Mouse (Mus musculus): Measurements from ENCODE around the gene Nxnl2.

Nxnl2 gene

DNA sequence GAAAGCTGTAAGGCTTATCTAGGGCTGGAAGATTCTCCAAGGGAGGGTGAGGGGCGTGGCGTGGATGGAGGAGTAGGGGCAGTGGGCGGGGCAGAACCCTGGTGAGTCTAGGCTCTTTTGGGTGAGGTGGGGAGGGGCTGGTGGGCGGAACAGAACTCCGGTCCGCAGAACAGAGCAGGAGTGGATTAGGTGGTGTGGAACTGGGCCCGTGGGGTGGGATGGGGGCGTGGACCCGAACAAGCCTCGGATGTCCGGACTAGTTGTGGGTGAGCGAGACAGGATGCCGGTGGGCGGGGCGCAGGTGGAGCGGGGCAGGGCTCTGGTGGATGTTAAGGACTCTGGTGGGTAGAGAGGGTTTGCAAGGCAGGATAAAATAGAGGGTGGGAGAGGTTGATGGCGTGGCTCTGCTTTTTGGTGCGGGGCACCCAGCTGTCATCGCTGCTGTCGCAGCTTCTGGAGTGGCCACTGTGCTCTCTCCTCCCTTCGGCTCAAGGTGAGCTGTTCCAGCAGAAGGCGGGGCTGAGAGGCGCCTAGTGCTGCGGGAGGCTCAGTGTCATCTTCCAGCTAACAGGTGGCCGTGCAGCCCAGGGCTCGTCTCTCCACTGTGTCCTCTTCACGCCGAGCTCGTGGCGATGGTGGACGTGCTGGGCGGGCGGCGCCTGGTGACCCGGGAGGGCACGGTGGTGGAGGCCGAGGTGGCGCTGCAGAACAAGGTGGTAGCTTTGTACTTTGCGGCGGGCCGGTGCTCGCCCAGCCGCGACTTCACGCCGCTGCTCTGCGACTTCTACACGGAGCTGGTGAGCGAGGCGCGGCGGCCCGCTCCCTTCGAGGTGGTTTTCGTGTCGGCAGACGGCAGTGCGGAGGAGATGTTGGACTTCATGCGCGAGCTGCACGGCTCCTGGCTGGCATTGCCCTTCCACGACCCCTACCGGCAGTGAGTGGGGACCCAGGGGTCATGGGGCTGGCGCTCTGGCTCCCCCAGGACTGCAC lies at the start of gene Nxnl2:
Gene Nxnl2 (plus strand): TSS at position 332 of the 990 bp plus-strand sequence.
- in situ Hi-C loops (cut with MboI; ENCODE audit: unreplicated experiment in 2 of 2): loop anchor here (5.0 to 10.0 kb wide), 2 partner anchors 206 to 214 kb away; no protein-coding TSS in a partner anchor

DNA sequence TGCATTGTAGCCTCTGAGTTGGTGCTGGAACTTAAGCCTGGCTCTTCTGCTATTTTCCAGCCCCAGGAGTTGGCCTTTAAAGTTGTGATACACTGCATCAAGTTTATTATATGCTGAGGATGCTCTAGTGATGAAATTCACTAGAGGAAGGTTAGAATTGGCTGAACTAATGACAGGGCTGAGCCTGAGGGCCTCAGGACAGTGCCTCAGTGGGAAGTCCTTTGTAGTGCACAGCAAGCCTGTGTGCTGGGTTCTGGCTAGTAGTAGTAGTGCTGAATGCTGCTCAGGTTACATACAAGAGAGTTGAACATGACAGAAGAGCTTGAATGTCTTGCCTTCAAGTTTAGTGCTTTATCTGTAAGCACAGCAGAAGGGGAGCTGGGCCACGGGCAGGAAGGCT lies 48.9 kb upstream of the Nxnl2 start:
- in situ Hi-C loops (cut with MboI; ENCODE audit: unreplicated experiment in 2 of 2): no loop called here

DNA sequence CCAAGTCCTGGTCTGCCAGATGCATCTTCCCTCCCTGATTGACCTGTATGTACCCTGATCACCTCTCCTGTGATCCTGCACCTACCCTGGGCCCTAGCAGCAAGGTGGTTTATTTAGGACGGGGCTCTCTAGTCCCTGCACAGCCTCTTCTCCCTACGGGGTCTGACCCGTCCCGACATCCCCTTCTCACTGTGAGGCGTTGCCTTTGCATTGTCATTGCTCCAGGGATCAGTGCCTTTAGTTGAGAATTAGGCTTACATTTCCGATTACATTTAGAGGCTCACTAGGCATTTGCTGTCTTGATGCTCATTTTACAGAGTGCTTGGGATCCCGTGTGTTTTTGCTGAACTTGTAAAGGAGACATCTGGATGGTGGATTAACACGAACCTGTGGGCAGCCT lies 48.1 kb upstream of the Nxnl2 start:
- in situ Hi-C loops (cut with MboI; ENCODE audit: unreplicated experiment in 2 of 2): no loop called here

DNA sequence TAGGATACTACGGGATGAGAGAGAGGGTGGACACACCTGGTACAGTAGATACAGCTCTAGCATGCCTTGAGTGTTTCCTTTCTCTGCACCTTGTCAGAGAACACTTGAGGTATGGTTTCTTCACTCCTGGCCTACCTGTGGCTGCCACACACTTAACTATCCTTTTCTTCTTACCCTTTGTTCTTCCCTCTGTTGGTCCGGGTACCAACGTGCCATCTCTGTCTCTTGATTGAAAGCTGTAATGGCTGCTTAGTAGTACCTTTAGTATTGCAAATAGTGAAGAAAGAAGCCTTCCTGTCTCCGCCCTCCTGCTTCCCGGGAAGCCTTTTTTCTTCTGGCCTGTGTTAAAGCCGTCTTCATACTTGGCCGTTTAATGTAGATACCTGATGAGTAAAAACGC lies 45.5 kb upstream of the Nxnl2 start:
- in situ Hi-C loops (cut with MboI; ENCODE audit: unreplicated experiment in 2 of 2): no loop called here

DNA sequence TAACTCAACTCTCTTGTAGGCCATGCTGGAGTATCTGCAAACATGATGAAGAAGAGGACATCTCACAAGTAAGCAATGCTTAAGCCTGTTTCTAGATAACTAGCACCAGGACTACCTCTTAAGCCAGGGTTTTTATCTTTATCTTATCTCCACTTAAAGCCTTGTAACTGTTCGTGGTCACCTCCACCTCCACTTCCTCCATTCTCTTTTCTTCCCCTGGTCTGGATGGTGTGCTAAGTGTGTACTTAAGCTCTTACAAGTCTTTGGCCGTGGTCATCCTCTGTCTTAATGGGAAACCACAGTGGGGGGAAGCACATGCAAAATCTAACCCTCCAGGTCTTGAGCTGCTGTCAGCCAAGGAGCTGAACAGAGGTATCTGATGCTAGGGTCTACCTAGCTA lies 42.9 kb upstream of the Nxnl2 start:
- in situ Hi-C loops (cut with MboI; ENCODE audit: unreplicated experiment in 2 of 2): no loop called here

DNA sequence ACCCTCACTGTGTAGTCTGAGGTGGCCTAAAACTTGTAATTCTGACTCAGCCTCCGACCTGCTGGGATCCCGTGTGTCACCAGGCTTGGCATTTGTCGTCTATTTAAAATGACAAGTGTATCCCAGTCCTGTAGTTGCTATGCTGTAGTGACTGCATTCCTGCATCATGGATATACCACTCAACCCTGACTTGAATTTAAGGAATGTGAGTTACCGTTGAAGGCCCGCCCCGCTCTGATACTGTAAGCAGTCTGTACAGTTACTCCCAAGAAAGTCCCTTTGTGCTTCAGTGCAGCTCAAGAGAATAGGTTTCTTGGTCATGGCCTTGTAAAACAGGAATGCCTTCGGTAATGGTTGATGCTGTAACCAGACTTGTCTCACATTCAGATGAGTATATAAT lies 42.4 kb upstream of the Nxnl2 start:
- in situ Hi-C loops (cut with MboI; ENCODE audit: unreplicated experiment in 2 of 2): no loop called here

DNA sequence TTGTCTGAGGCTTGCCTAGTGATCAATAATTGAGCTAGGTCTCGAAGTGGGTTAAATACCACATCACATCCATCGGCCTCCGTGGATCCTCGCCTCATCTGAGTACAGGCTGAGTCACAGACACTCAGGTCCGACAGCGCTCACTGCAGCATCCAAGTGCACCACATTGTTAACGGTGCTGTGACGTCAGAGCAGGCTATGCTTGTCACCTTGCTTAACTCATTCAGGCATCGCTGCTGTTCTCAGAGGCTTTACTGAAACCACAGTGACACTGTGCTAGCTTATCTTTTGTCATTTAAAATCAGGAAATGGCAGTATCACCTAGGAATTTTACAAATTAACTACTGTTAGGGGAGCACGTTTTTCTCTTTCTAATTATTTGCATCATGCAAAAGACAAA lies 39.6 kb upstream of the Nxnl2 start:
- in situ Hi-C loops (cut with MboI; ENCODE audit: unreplicated experiment in 2 of 2): no loop called here

DNA sequence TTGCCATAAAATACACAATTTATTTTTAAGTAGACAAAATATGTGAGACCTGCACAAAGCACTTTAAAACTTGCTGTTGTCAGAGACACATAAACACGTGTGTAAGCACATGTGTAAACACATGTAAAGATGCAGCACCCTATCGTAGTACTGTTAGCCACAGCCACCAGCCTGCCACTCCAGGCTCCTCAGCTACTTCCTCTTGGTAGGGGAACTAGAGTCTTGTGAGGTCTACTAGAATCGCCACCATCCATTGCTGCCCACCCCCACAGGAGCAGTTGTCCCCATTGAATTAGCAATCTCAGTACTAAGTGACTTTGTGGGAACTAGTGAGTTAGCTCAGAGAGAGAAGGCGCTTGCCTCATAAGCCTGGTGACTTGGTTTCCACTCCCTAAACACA lies 34.5 kb upstream of the Nxnl2 start:
- in situ Hi-C loops (cut with MboI; ENCODE audit: unreplicated experiment in 2 of 2): no loop called here

DNA sequence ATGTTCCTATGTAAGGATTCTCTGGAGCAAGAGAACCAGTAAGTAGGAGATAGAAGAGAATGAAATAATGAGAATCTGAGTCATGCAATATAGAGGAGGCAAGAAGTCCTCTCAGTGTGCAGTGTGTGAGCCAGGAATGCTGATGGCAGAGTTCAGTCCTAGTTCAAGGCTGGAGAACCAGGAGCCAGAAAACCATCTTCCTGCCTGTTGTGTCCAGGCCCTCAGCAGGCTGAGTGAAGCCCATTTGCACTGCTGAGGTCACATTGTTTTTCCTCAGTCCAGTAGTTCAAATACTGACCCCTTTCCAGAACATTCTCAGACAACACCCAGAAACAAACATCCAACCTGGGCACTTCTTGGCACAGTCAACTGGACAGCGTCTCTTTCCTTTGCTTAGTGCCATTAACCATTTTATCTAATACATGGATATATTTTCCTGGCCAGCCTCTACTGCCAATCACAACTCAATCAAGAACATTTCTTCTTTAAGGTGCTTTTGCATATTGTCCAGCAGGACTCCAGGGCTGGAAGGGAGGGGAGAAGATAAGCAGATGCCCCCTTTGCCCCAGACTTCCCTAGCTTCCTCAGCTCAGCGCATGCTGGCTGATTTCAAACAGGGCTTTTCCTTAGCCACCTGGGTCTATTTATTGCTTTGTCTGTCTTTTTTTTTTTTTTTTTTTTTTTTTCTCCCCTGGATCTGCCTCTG lies 33.7 kb upstream of the Nxnl2 start:
- in situ Hi-C loops (cut with MboI; ENCODE audit: unreplicated experiment in 2 of 2): no loop called here

DNA sequence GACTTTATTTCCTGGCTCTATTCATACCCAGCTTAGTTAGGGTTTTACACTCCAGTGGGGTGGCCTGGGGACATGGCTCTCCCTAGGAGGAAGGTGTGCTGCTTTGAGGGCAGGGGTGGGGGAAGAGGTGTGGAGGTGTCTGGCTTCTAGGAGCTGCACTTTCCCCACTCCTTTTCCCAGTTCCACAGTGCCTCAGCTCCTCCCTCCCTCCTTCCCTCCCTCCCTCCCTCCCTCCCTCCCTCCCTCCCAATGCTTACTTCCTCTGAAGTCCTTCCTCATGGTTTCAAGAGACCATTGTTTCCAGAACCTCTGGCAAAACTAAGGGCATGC lies 33.2 kb upstream of the Nxnl2 start:
- in situ Hi-C loops (cut with MboI; ENCODE audit: unreplicated experiment in 2 of 2): no loop called here

DNA sequence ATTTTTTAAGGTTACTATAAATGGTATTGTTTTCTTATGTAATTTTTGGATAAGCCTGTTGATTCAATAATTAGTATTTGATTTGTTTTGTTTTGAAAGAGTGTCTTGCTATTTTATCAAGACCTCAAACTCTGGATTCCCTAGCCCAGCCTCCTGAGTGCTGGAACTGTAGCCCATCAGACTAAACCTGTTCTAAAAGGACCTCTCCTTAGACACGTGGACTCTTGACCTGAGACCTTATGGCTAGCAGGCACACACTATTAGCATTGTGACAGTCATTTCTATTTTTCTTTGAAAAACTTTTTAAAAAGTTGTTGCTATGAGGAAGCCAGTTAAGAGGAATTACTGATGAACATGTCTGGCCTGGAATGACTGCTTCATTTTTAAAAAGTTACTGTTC lies 23.7 kb upstream of the Nxnl2 start:
- in situ Hi-C loops (cut with MboI; ENCODE audit: unreplicated experiment in 2 of 2): loop anchor here in 1 of 2 experiments (5.0 kb wide), 1 partner anchor 35 kb away; no protein-coding TSS in a partner anchor

DNA sequence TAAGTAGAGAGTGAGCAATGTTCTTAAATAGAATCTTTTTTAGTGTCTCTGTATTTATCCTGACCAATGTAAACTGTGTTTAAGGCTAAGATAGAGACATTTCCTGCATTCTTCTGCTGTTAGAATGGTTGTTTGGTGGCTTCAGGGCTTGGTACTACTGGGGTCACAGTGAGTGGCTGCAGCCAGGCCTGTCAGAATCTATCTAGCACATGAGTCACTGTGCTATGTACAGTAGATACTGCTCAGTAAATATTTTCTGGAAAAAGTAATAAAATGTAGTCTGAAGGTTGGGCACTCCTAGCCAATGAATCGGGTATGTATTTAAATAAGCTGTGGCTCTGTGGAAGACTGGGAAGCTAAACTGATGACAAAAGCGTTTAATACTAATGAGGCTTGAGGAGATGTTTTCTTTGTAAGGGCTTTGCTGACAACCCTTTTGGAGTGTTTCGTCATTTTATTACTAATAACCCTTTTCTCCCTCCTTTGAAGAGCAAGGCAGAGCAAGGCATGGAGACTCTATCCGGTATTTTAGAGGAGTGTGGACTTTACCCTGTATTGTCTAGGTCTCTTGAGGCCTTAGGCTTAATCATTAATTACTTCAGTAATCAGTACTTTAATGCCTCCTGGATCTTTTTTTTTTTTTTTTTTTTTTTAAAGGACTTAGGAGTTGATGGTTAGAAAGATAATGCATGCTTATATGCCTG lies 17.7 kb upstream of the Nxnl2 start:
- in situ Hi-C loops (cut with MboI; ENCODE audit: unreplicated experiment in 2 of 2): no loop called here

DNA sequence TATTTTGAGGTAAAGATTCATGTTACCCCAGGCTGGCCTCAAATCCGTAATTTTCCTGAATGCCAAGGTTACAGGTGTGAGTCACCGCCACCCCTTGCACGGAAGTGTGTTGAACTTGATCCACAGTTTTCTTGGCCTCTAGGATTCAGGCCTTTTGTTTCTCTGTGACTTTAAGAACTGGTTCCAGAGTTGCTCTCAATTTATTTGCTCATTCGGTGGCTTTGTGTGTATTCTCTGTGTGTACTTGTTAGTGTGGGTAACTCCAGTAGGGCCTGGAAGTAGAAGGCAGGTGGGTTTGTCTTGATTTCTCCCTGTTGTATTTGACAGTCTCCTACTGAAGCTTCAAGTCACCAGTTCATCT lies 17.2 kb upstream of the Nxnl2 start:
- in situ Hi-C loops (cut with MboI; ENCODE audit: unreplicated experiment in 2 of 2): no loop called here

DNA sequence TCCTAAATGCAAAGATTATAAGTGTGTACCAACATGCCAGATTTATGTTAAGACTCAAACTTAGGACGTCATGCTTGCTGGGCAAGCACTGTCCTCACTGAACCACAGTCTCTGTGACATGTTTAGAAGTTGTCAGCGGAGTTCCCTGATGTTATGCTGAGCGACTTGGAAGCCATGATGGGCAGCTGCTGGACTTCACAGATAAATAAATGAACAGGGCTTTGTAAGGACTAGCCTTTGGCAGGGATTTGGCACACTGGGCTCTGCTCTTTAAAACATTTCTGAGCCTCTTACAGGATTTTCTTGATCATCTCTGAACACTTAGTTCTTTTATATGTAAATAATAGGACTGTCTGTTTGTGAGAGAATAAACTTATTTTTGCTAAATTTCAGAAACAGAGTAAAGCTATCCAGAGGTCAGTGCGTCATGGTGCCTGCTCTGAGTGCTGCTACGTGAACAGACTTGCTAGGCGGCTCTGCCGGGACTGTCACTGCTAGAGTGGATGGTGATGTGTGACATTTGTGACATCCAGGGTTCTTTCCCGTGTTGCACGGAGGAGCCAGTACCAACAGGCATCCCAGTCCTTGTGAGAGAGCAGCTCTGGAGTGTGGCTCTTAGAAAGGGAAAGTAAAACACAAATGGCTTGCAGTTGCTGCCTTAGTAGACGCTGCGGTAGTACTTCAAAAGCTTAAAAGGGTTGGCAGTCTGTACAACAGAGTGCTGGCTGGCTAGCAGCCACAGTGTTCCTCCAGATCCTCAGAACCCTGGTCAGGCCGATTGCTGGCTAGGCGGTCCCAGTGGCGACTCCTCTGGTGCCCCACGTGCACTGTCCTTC lies 15.4 kb upstream of the Nxnl2 start:
- in situ Hi-C loops (cut with MboI; ENCODE audit: unreplicated experiment in 2 of 2): no loop called here

DNA sequence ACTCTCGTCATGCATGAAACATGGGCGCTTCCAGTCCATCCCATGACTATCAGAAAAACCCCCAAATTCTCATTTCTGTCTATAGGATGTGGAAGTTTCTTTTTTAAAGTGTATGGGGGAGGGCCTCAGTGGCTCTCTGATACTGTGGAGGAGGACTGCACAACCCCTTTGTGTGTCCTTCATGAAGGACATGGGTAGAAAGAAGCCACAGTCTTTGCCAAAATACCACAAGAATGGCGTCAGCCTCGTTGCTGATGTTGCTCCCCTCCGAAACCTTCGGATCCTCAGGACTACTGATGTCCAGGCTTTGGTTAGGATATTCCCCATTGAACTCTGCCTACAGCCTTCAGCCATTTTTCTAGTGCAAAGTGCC lies 14.8 kb upstream of the Nxnl2 start:
- in situ Hi-C loops (cut with MboI; ENCODE audit: unreplicated experiment in 2 of 2): no loop called here

DNA sequence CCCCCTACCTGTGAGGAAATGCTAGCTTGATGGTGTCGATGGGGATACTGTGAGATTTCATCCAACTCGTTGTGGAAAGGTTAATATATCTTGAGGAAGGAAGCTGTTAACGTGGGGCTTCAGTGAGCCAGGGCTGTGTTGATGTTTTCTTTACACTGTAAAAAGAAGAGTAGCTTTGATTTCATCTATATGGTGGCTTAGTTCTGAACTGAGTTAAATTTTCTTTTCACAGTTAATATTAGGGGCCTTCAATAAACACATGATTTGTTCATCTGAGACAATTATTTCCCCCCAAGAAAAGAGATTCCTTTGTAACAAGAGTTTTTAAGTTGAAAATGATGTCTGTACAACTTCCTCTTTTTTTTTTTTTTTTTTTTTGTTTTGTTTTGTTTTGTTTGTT lies 13.5 kb upstream of the Nxnl2 start:
- in situ Hi-C loops (cut with MboI; ENCODE audit: unreplicated experiment in 2 of 2): no loop called here

DNA sequence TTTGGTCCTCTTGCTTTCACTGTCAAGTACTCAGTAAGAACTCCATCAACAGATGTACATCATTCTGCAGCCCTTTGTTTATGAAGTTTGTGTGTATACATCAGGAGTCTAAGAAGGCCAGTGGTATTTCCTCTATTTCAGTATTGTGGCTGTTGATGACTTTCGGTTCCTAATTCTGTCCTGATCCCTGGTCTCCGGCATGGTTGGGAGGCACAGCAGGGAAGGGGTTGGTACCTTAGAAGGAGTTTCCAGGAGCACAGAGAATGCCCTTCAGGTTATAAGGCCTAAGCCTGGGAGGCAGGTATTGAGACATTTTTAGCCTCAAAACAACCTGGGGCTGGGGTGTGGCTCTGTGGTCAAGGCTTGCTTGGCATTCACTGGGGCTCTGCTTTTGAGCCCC lies 9.2 kb upstream of the Nxnl2 start:
- in situ Hi-C loops (cut with MboI; ENCODE audit: unreplicated experiment in 2 of 2): loop anchor here in 1 of 2 experiments (10.0 kb wide), 1 partner anchor 47 kb away; no protein-coding TSS in a partner anchor

DNA sequence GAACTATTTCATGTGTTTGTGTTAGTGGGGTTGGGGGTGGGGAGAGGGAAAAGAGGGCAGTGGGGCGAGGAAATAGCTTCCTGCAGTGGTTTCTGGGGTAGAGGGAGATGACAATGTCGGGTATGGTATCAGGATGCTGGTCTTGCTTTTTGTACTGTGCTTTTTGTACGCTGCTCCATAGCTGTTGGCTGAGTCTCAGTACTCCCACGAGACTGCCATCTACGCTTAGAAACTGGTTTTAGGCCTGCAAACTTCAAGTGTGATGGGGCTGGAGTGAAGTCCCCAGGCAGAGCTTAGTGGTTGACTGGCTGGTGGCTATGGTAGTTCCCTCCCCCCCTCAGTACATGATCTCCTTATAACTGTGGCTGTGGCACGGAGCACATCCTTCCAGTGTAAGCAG lies 8.6 kb upstream of the Nxnl2 start:
- in situ Hi-C loops (cut with MboI; ENCODE audit: unreplicated experiment in 2 of 2): loop anchor here in 1 of 2 experiments (10.0 kb wide), 1 partner anchor 47 kb away; no protein-coding TSS in a partner anchor

DNA sequence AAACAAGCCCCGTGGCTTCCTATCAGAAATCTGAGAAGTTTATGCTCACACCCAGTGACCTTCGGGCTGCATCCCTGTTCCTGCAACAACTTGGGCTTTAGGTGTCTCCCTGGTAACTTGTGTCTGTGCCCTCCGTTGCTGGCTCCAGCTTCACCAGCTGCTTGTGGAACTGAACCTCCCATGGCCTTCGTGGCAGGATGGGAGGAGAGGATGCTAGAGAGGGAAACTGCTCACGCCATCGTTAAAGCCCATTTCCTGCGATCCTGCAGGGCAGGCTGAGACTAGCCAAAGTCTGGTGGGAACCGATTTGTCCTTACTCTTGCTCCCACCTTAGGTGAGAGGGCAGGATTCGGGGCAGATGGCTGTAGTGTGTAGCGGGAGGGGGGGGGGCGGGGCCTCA lies 4.1 kb upstream of the Nxnl2 start:
- in situ Hi-C loops (cut with MboI; ENCODE audit: unreplicated experiment in 2 of 2): loop anchor here in 1 of 2 experiments (10.0 kb wide), 1 partner anchor 52 kb away; no protein-coding TSS in a partner anchor

DNA sequence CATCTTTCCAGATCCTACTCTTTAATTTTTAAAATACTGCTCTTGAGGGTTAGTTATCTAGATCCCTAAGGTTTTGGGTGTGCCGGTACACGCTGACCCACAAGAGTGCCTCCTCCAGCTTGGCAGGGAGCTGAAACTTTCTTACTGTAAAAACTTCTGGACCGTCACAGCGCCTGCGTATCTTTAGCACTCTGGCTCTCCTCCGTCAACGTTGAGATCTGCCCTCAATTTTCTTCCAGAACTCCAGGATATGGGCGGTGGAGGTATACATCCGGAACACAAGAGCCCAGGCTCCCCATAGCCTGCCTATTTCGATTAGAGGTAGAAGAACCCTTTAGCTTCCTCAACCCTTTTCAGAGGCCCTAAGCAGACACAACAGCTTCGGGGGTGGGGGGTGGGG lies 607 bp upstream of the Nxnl2 start:
- in situ Hi-C loops (cut with MboI; ENCODE audit: unreplicated experiment in 2 of 2): loop anchor here (5.0 to 10.0 kb wide), 2 partner anchors 205 to 213 kb away; no protein-coding TSS in a partner anchor

All from v-Abl transformed pro-B cells (cell line).